Mouse (Mus musculus) granulocyte monocyte progenitor cell, adult 5-6 weeks (primary cell): Measurements from ENCODE around the gene Me1. TPM values are rescaled to one million over a fixed set of nuclear protein-coding genes. Genes with fewer than 3 reads are reported as not detected.

Source experiments
- ATAC-seq: replicated peaks from 2 replicates; pipeline ENCODE4 v1.8.0; 2016; ENCODE audit warnings: mild to moderate bottlenecking, moderate TSS enrichment, inconsistent platforms; ENCODE audit not compliant: poor library complexity, severe bottlenecking
- total RNA-seq, 2 experiments: library from RNA; stranded (forward) in 1 of 2; stranded (reverse) in 1 of 2; fragments of 200-712, 200-1000 nt in 1 of 2; fragments of >200 nt in 1 of 2; fragmentation: Nextera tagmentation in 1 of 2; gene quantifications; 2 replicates each; pipeline ENCODE4 v1.2.3; 2014 to 2017

The Me1 gene
- total RNA-seq, 2 experiments from 2014 or later, result not detected

GRCm38 (mm10) chr9:86560543-86560942, 135.2 kb downstream of the Me1 start:
- no peak for ATAC-seq

GRCm38 (mm10) chr9:86554641-86555040, 141.1 kb downstream of the Me1 start:
- no peak for ATAC-seq

- no peak for ATAC-seq
These were observed 141.9 kb downstream of the Me1 start for GRCm38 (mm10) chr9:86553886-86554285.

- ATAC-seq, result no peak
These were observed 145.0 kb downstream of the Me1 start for GRCm38 (mm10) chr9:86550717-86551116.

- no peak for ATAC-seq
These were observed 146.1 kb downstream of the Me1 start for GRCm38 (mm10) chr9:86549637-86550162.

- ATAC-seq, result peak; percentile 97
These were observed 151.2 kb downstream of the Me1 start for GRCm38 (mm10) chr9:86544559-86544958.

- ATAC-seq, result no peak
These were observed 152.3 kb downstream of the Me1 start for GRCm38 (mm10) chr9:86543451-86543850.

GRCm38 (mm10) chr9:86534071-86534470, 161.7 kb downstream of the Me1 start:
- ATAC-seq, result no peak; the same call in 1 of the 2 replicates

Other genes with a start within 250 kb of the Me1 start
- gene Ube2cbp, start 231.0 kb downstream of the Me1 start, total RNA-seq (2014; fragmentation: Nextera tagmentation), result 2.2 and 3.4 TPM in 2 replicates
- gene Ube2cbp, start 231.0 kb downstream of the Me1 start, total RNA-seq (2017), result 2.5 and 4.5 TPM in 2 replicates
- gene Dop1a, start 228.8 kb downstream of the Me1 start, total RNA-seq (2014; fragmentation: Nextera tagmentation), result 31.5 and 31.7 TPM in 2 replicates
- 15.2 and 27.2 TPM in 2 replicates for gene Dop1a, start 228.8 kb downstream of the Me1 start, total RNA-seq (2017)
- gene Pgm3, start 124.1 kb downstream of the Me1 start, total RNA-seq (2014; fragmentation: Nextera tagmentation), result 21.7 and 34.2 TPM in 2 replicates
- 31.7 and 32.0 TPM in 2 replicates for gene Pgm3, start 124.1 kb downstream of the Me1 start, total RNA-seq (2017)
- gene Rwdd2a, start 124.0 kb downstream of the Me1 start, total RNA-seq (2014; fragmentation: Nextera tagmentation), result 5.4 and 6.9 TPM in 2 replicates
- 4.5 and 5.4 TPM in 2 replicates for gene Rwdd2a, start 124.0 kb downstream of the Me1 start, total RNA-seq (2017)
- gene Prss35, start 47.7 kb upstream of the Me1 start, total RNA-seq (2014; fragmentation: Nextera tagmentation), result not detected in 2 replicates
- gene Prss35, start 47.7 kb upstream of the Me1 start, total RNA-seq (2017), result not detected in 2 replicates
- gene Snap91, start 184.7 kb upstream of the Me1 start, total RNA-seq (2014; fragmentation: Nextera tagmentation), result not detected in 2 replicates
- not detected in 2 replicates for gene Snap91, start 184.7 kb upstream of the Me1 start, total RNA-seq (2017)